In the genomic region with DNA sequence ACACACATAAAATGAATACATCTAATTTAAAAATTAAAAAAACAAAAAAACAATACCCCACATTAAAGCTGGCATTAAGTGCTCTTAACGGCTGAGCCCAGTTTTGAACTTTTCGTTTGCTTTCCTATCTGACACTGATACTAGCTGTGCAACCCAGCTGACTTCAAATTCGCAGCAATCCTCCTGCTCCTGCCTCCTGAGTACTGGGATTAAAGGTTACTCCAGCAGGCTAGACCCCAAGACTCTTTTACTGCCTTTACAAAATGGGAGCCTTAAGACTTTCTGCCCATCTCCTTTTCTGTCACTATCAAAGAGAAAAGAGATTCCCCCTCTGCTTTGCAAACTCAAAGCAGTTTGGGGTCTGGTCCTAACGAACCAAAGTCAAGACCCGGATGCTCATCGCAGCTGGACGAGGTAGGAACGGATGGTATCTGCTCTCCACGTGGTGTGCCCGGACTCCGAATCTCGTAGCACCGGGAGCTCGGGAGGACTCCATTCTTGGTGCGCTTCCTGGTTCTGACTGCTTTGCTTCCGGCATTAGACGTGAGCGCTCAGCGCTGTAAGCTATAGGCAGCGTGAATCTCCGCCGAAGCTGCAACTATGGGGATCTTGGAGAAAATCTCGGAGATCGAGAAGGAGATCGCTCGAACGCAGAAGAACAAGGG, we compare ENCODE assay signal across 8 mouse cellular contexts. TPM values are rescaled to one million over a fixed set of nuclear protein-coding genes. Genes with fewer than 3 reads are reported as not detected.
A peak's percentile ranks its signal among the peaks of the same experiment; 100 is the strongest.
DNase-seq lines count a peak whose midpoint lies in the region; ATAC-seq and TF ChIP-seq lines count a peak whose summit lies in the region.

TSS of gene Drg2 (plus strand) at position 512 of the 665 bp plus-strand sequence.

- H3K9ac ChIP-seq in embryonic facial prominence, embryonic 13.5 days: peak within 1 kb of the TSS; percentile 89
- peak within 1 kb of the TSS; percentile 81 for H3K9ac ChIP-seq in limb, embryonic 12.5 days (replicated peaks)
- H3K9ac ChIP-seq in midbrain, embryonic 15.5 days: peak within 1 kb of the TSS; percentile 74

- TF ChIP-seq POLR2A in kidney, adult 2 months (IDR thresholded peaks at IDR 0.05; ENCODE audit: low read depth, low read length): peak; percentile 60
- peak; percentile 54; the same call in 1 of the 2 replicates for TF ChIP-seq POLR2A in spleen, adult 2 months (IDR thresholded peaks at IDR 0.05; ENCODE audit: low read depth, low read length)

- no peaks in the 10 kb centered on the region for H3K27me3 ChIP-seq in embryonic facial prominence, embryonic 13.5 days
- no peaks in the 10 kb centered on the region for H3K27me3 ChIP-seq in kidney, adult 2 months (replicated peaks; ENCODE audit: control insufficient read depth, insufficient read depth, low read length)
- H3K27me3 ChIP-seq in limb, embryonic 12.5 days: no peaks in the 10 kb centered on the region
- no peaks in the 10 kb centered on the region for H3K27me3 ChIP-seq in midbrain, embryonic 15.5 days (replicated peaks)
- H3K27me3 ChIP-seq in spleen, adult 2 months (ENCODE audit: control insufficient read depth, insufficient read depth, low read length): no peaks in the 10 kb centered on the region

- peak within 1 kb of the TSS; percentile 81 for H3K4me3 ChIP-seq in embryonic facial prominence, embryonic 13.5 days
- peak within 1 kb of the TSS; percentile 71 for H3K4me3 ChIP-seq in kidney, adult 2 months (ENCODE audit: insufficient read depth, low read depth, low read length)
- H3K4me3 ChIP-seq in limb, embryonic 12.5 days (replicated peaks): peak within 1 kb of the TSS; percentile 79
- peak within 1 kb of the TSS; percentile 68 for H3K4me3 ChIP-seq in midbrain, embryonic 15.5 days
- H3K4me3 ChIP-seq in spleen, adult 2 months (ENCODE audit: extremely low read depth, insufficient read depth, insufficient read length): peak within 1 kb of the TSS; percentile 75

- peak; percentile 88 for DNase-seq in 3134 (ENCODE audit: extremely low read depth, insufficient read length, low spot score)
- DNase-seq in adrenal gland, postnatal 36 days: peak; percentile 87 to 89
- DNase-seq in heart, adult 18-20 months: peak; percentile 89 to 95
- DNase-seq in kidney, adult 2 months: peak; percentile 91
- peak; percentile 80 to 86 for DNase-seq in spleen, adult 2 months (ENCODE audit: low read depth in 1 of 2, low spot score in 2 of 2)

- H3K4me2 ChIP-seq in embryonic facial prominence, embryonic 13.5 days: peak within 1 kb of the TSS; percentile 91
- peak within 1 kb of the TSS; percentile 93 for H3K4me2 ChIP-seq in limb, embryonic 12.5 days
- H3K4me2 ChIP-seq in midbrain, embryonic 15.5 days: peak within 1 kb of the TSS; percentile 81

- no peaks in the 10 kb centered on the region for H3K9me3 ChIP-seq in embryonic facial prominence, embryonic 13.5 days
- H3K9me3 ChIP-seq in limb, embryonic 12.5 days: no peaks in the 10 kb centered on the region
- H3K9me3 ChIP-seq in midbrain, embryonic 15.5 days: no peaks in the 10 kb centered on the region

- TF ChIP-seq CTCF in kidney, adult 2 months (conservative IDR thresholded peaks at IDR 0.05; ENCODE audit: insufficient read depth, insufficient read length, low read depth, low read length): no peak
- no peak for TF ChIP-seq CTCF in spleen, adult 2 months (IDR thresholded peaks at IDR 0.05; ENCODE audit: extremely low read depth, insufficient read depth, insufficient read length, insufficient replicate concordance)

- peaks cover 34% of the 10 kb centered on the region for H3K36me3 ChIP-seq in embryonic facial prominence, embryonic 13.5 days
- H3K36me3 ChIP-seq in kidney, adult 2 months (ENCODE audit: control insufficient read depth, insufficient read depth, low read length): no peaks in the 10 kb centered on the region
- H3K36me3 ChIP-seq in limb, embryonic 12.5 days: peaks cover 34% of the 10 kb centered on the region
- H3K36me3 ChIP-seq in midbrain, embryonic 15.5 days (replicated peaks): peaks cover 12% of the 10 kb centered on the region; the same call in 1 of the 2 replicates
- peaks cover 11% of the 10 kb centered on the region; the same call in 1 of the 2 replicates for H3K36me3 ChIP-seq in spleen, adult 2 months (ENCODE audit: control insufficient read depth, insufficient read depth, low read length)

- H3K4me1 ChIP-seq in embryonic facial prominence, embryonic 13.5 days: peaks cover 14% of the 10 kb centered on the region
- peaks cover 5% of the 10 kb centered on the region; the same call in 1 of the 2 replicates for H3K4me1 ChIP-seq in kidney, adult 2 months (ENCODE audit: control insufficient read depth, insufficient read depth, low read length)
- H3K4me1 ChIP-seq in limb, embryonic 12.5 days (replicated peaks): peaks cover 7% of the 10 kb centered on the region
- H3K4me1 ChIP-seq in midbrain, embryonic 15.5 days: peaks cover 20% of the 10 kb centered on the region
- peaks cover 4% of the 10 kb centered on the region; the same call in 1 of the 2 replicates for H3K4me1 ChIP-seq in spleen, adult 2 months (ENCODE audit: control insufficient read depth, insufficient read depth, insufficient read length)

- ATAC-seq in embryonic facial prominence, embryonic 13.5 days (ENCODE audit: insufficient number of reproducible peaks, insufficient read depth, low FRiP score, low TSS enrichment, low read depth): peak; percentile 79
- ATAC-seq in limb, embryonic 12.5 days (ENCODE audit: insufficient number of reproducible peaks, insufficient read depth, low FRiP score, low TSS enrichment, low read depth): peak; percentile 94
- peak; percentile 92 for ATAC-seq in midbrain, embryonic 15.5 days (replicated peaks)

- WGBS in embryonic facial prominence, embryonic 13.5 days: 4% methylated on average over 27 of the region's 27 CpGs
- 5% methylated on average over 27 of the region's 27 CpGs for WGBS in kidney, adult 2 months
- WGBS in limb, embryonic 12.5 days: 5% methylated on average over 27 of the region's 27 CpGs
- 5% methylated on average over 27 of the region's 27 CpGs for WGBS in midbrain, embryonic 15.5 days
- WGBS in spleen, adult 2 months: 7% methylated on average over 27 of the region's 27 CpGs

- H3K27ac ChIP-seq in embryonic facial prominence, embryonic 13.5 days: peak within 1 kb of the TSS; percentile 53
- peak within 1 kb of the TSS; percentile 13; the same call in 1 of the 2 replicates for H3K27ac ChIP-seq in kidney, adult 2 months (ENCODE audit: insufficient read depth, low read depth, low read length)
- peak within 1 kb of the TSS; percentile 64 for H3K27ac ChIP-seq in limb, embryonic 12.5 days
- peak within 1 kb of the TSS; percentile 69 for H3K27ac ChIP-seq in midbrain, embryonic 15.5 days
- peak within 1 kb of the TSS; percentile 52 for H3K27ac ChIP-seq in spleen, adult 2 months (ENCODE audit: insufficient read depth, low read length)

RNA-seq across cellular contexts. Expression of gene Drg2, which starts in this region (rescaled TPM):
- total RNA-seq in adrenal gland, postnatal 36 days (2021): 10 to 100 TPM; 65.2 to 70.3 TPM
- 113 and 124 TPM in 2 replicates for polyA plus RNA-seq in embryonic facial prominence, embryonic 13.5 days (2015; fragmentation: Nextera tagmentation; extraction: Ambion mirVana)
- 10 to 100 TPM; 26.4 to 30.5 TPM for total RNA-seq in heart, adult 18-20 months (2021)
- polyA plus RNA-seq in kidney, adult 2 months (2012; rRNA removed): 64.8 and 66.1 TPM in 2 replicates
- 117 and 124 TPM in 2 replicates for polyA plus RNA-seq in limb, embryonic 12.5 days (2016; fragmentation: Nextera tagmentation; extraction: Ambion mirVana)
- 97.5 and 101 TPM in 2 replicates for polyA plus RNA-seq in midbrain, embryonic 15.5 days (2015; fragmentation: Nextera tagmentation; extraction: Ambion mirVana)
- polyA plus RNA-seq in spleen, adult 2 months (2012; rRNA removed): 26.4 and 27.6 TPM in 2 replicates

Comparison
In these comparisons a context has a peak if more than half of its experiments do, and no peak if none do; other contexts are left out.
1. Peak in every context shown above with its lines: DNase-seq, ATAC-seq, H3K4me3 ChIP-seq and H3K27ac ChIP-seq.
2. H3K27ac ChIP-seq: peak in every context shown above with its lines; median percentile 69 in midbrain, embryonic 15.5 days; 64 in limb, embryonic 12.5 days; 53 in embryonic facial prominence, embryonic 13.5 days; 52 in spleen, adult 2 months; 13 in kidney, adult 2 months.